ENCODE assay signal across 9 mouse cellular contexts in genomic region chr1:59332737-59333385, GRCm38 (mm10).
DNase-seq lines count a peak whose midpoint lies in the region; ATAC-seq lines count a peak whose summit lies in the region.
"Had no signal": no experiment of that assay in that cellular context is flagged by ENCODE, and none has a peak within 500 bp of the region (broad histone marks: within the 10 kb centered on the region; RNA-seq: fewer than 3 reads in every experiment).

No protein-coding gene starts in this region.

- H3K27ac ChIP-seq in midbrain, embryonic 10.5 days (replicated peaks) = peak overlapping the region; percentile 38
- H3K27ac ChIP-seq in midbrain, embryonic 11.5 days (ENCODE audit: low read depth, low read length) = no peak overlapping the region
- H3K27ac ChIP-seq in hindbrain, embryonic 15.5 days (replicated peaks) = 0 out of 2 replicates have a peak overlapping the region, but pooled peaks have one; percentile 17
- peak overlapping the region; percentile 54; the same call in 1 of the 2 replicates for H3K27ac ChIP-seq in neural tube, embryonic 13.5 days (replicated peaks)

- H3K9me3 ChIP-seq in midbrain, embryonic 10.5 days (replicated peaks) = no peaks in the 10 kb centered on the region
- H3K9me3 ChIP-seq in midbrain, embryonic 11.5 days (ENCODE audit: control insufficient read depth, low read length) = no peaks in the 10 kb centered on the region
- no peaks in the 10 kb centered on the region for H3K9me3 ChIP-seq in hindbrain, embryonic 15.5 days
- H3K9me3 ChIP-seq in neural tube, embryonic 13.5 days = no peaks in the 10 kb centered on the region

- no peak for ATAC-seq in midbrain, embryonic 11.5 days (ENCODE audit: low FRiP score)
- ATAC-seq in hindbrain, embryonic 15.5 days (ENCODE audit: low FRiP score, low read depth) = no peak; the same call in 1 of the 2 replicates
- no peak for ATAC-seq in neural tube, embryonic 13.5 days (ENCODE audit: low read depth)

- H3K9ac ChIP-seq in midbrain, embryonic 11.5 days (ENCODE audit: low read length) = no peak overlapping the region
- H3K9ac ChIP-seq in hindbrain, embryonic 15.5 days = no peak overlapping the region
- H3K9ac ChIP-seq in neural tube, embryonic 13.5 days = peak overlapping the region; percentile 46

- 37% methylated on average over 13 of the region's 13 CpGs for WGBS in midbrain, embryonic 10.5 days
- WGBS in midbrain, embryonic 11.5 days = 34% methylated on average over 13 of the region's 13 CpGs
- 23% methylated on average over 13 of the region's 13 CpGs for WGBS in hindbrain, embryonic 15.5 days
- 20% methylated on average over 13 of the region's 13 CpGs for WGBS in neural tube, embryonic 13.5 days

- no peaks in the 10 kb centered on the region for H3K36me3 ChIP-seq in midbrain, embryonic 10.5 days
- no peaks in the 10 kb centered on the region for H3K36me3 ChIP-seq in midbrain, embryonic 11.5 days (ENCODE audit: control insufficient read depth, insufficient read depth, low read length)
- no peaks in the 10 kb centered on the region for H3K36me3 ChIP-seq in hindbrain, embryonic 15.5 days
- H3K36me3 ChIP-seq in neural tube, embryonic 13.5 days = no peaks in the 10 kb centered on the region

- no peak overlapping the region for H3K4me2 ChIP-seq in midbrain, embryonic 11.5 days
- H3K4me2 ChIP-seq in hindbrain, embryonic 15.5 days = peak overlapping the region; percentile 17
- H3K4me2 ChIP-seq in neural tube, embryonic 13.5 days = peak overlapping the region; percentile 25

- peaks cover 71% of the 10 kb centered on the region for H3K27me3 ChIP-seq in midbrain, embryonic 10.5 days (ENCODE audit: low read depth, poor library complexity, severe bottlenecking)
- no peaks in the 10 kb centered on the region; the same call in 1 of the 2 replicates for H3K27me3 ChIP-seq in midbrain, embryonic 11.5 days (ENCODE audit: control insufficient read depth, insufficient read depth, low read length)
- no peaks in the 10 kb centered on the region for H3K27me3 ChIP-seq in hindbrain, embryonic 15.5 days
- H3K27me3 ChIP-seq in neural tube, embryonic 13.5 days = 0 out of 2 replicates have a peak, but pooled peaks cover 2% of the 10 kb centered on the region

- no peak overlapping the region for H3K4me3 ChIP-seq in midbrain, embryonic 10.5 days
- no peak overlapping the region for H3K4me3 ChIP-seq in midbrain, embryonic 11.5 days (ENCODE audit: low read depth, low read length)
- H3K4me3 ChIP-seq in hindbrain, embryonic 15.5 days = no peak overlapping the region
- no peak overlapping the region for H3K4me3 ChIP-seq in neural tube, embryonic 13.5 days

- peaks cover 43% of the 10 kb centered on the region for H3K4me1 ChIP-seq in midbrain, embryonic 10.5 days
- peaks cover 19% of the 10 kb centered on the region for H3K4me1 ChIP-seq in midbrain, embryonic 11.5 days (ENCODE audit: control insufficient read depth, insufficient read depth, low read length)
- peaks cover 25% of the 10 kb centered on the region for H3K4me1 ChIP-seq in hindbrain, embryonic 15.5 days (replicated peaks)
- H3K4me1 ChIP-seq in neural tube, embryonic 13.5 days (replicated peaks) = peaks cover 38% of the 10 kb centered on the region

- DNase-seq in embryo, embryonic 11 days = peak; percentile 46
- no peak for DNase-seq in embryo, embryonic 10.5 days (ENCODE audit: low spot score)
- no peak for DNase-seq in midbrain, embryonic 10.5 days (ENCODE audit: low spot score)
- DNase-seq in midbrain, embryonic 11.5 days (ENCODE audit: low spot score, missing footprints) = no peak
- DNase-seq in spleen, adult 18-20 months = no peak
- no peak for DNase-seq in thymus, postnatal 14 days
- DNase-seq: cerebellum, adult 2 months had no signal
